Mouse (Mus musculus) liver, embryonic 16.5 days (tissue): ENCODE results near the gene Hspb2. TPM values are rescaled to one million over a fixed set of nuclear protein-coding genes. Genes with fewer than 3 reads are reported as not detected.

Experiments used
- ATAC-seq: fragments of 200-750 bp; cut with Nextera tagmentation; 2 replicates; pipeline ENCODE4 v1.8.0; 2017; ENCODE audit warnings: low read depth, mild to moderate bottlenecking, moderate number of reproducible peaks, moderate library complexity
- H3K27ac ChIP-seq: fragments of 300-500 bp; sonication (generic); 2 replicates; pipeline ENCODE4 v1.5.1; 2014; ENCODE audit warnings: mild to moderate bottlenecking, low read length
- H3K27me3 ChIP-seq: fragments of 300-500 bp; sonication (generic); 2 replicates; pipeline ENCODE4 v1.6.1; 2014; ENCODE audit warnings: low read depth, low read length, mixed read lengths; ENCODE audit not compliant: control insufficient read depth, insufficient read depth
- H3K36me3 ChIP-seq: fragments of 300-500 bp; sonication (generic); 2 replicates; pipeline ENCODE4 v1.6.1; 2014; ENCODE audit warnings: mild to moderate bottlenecking; ENCODE audit not compliant: control insufficient read depth, insufficient read depth
- H3K4me1 ChIP-seq: fragments of 300-500 bp; sonication (generic); 2 replicates; pipeline ENCODE4 v1.6.1; 2014; ENCODE audit warnings: low read depth, low read length, mixed read lengths; ENCODE audit not compliant: control insufficient read depth
- H3K4me2 ChIP-seq: fragments of 300-500 bp; sonication (generic); 2 replicates; pipeline ENCODE4 v1.6.1; 2014; ENCODE audit warnings: low read depth, low read length, mixed read lengths
- H3K4me3 ChIP-seq: fragments of 300-500 bp; sonication (generic); 2 replicates; pipeline ENCODE4 v1.5.1; 2014; ENCODE audit warnings: low read depth, mild to moderate bottlenecking, low read length
- H3K9ac ChIP-seq: fragments of 300-500 bp; sonication (generic); 2 replicates; pipeline ENCODE4 v1.6.1; 2014; ENCODE audit warnings: low read depth, low read length
- H3K9me3 ChIP-seq: fragments of 300-500 bp; sonication (generic); replicated peaks from 2 replicates; pipeline ENCODE4 v1.6.1; 2016; ENCODE audit warnings: low read length; ENCODE audit not compliant: control insufficient read depth
- WGBS: fragments of 180-500 bp; shearing (Covaris S2); extraction: QIAGEN DNeasy Blood & Tissue Kit; methylation state at CpG from one replicate; pipeline ENCODE4 v1.1.7; 2014; ENCODE audit not compliant: insufficient replicate concordance; 5-methylcytosine and 5-hydroxymethylcytosine counted together
- polyA plus RNA-seq: library from polyadenylated mRNA; unstranded; fragments of >200 nt; fragmentation: Nextera tagmentation; extraction: Ambion mirVana; gene quantifications from 2 replicates; pipeline ENCODE4 v1.2.1, GENCODE M21; 2015

The Hspb2 gene
- polyA plus RNA-seq, 1 experiment from 2014 or later: 2.7 TPM

DNA sequence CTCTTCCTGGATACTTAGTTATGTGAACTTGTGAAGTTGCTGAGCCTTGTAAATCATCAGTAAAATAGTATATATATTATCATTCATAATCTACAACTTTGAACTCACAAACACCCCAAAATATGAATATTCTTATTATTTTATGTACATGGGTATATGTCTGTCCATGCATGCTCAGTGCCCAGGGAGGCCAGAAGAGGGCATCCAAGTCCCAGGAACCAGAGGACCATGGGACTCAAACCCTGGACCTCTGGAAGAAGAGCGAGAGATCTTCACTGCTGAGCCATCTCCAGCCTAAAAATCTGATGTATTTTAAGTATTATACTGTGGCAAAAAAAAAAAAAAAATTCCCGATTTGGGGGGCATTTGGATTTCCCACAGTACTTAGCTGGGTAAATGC is 43.0 kb downstream of the Hspb2 start:
- ATAC-seq: no peak
- Histone ChIP-seq H3K27me3 (no peaks in the 10 kb centered on the region), H3K9me3 (no peaks in the 10 kb centered on the region), H3K36me3 (no peaks in the 10 kb centered on the region), H3K9ac (no peak overlapping the region), H3K4me2 (no peak overlapping the region), H3K27ac (no peak overlapping the region), H3K4me3 (no peak overlapping the region), H3K4me1 (peaks cover 3% of the 10 kb centered on the region)
- WGBS: 12% methylated on average over 2 of the region's 2 CpGs

DNA sequence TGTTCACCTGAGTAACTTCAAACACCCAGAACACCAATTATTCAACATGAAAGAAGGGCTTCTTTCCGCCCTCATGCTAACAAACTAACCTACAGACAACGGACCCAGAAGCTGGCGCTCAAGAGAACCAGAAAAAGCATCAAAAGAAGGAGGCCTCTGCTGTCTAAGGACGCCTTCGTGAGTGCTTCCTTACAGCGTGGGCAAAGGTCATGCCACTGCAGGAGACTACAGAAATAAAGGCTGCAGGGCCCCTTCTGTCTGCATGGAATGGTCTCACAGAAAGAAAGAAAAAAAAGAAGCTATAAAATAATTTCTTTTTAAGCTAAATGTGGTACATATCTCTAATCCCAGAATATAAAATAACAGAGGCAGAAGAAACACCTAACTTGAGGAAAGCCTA is 47.2 kb downstream of the Hspb2 start:
- H3K27me3 ChIP-seq: peaks cover 13% of the 10 kb centered on the region
- H3K4me1 ChIP-seq: peaks cover 5% of the 10 kb centered on the region
- no peaks in the 10 kb centered on the region for H3K9me3 ChIP-seq
- no peak overlapping the region for H3K4me3 ChIP-seq
- ATAC-seq: no peak
- H3K36me3 ChIP-seq: no peaks in the 10 kb centered on the region
- no peak overlapping the region for H3K4me2 ChIP-seq
- H3K9ac ChIP-seq: no peak overlapping the region
- H3K27ac ChIP-seq: no peak overlapping the region
- 61% methylated on average over 6 of the region's 6 CpGs for WGBS

Other genes starting within 250 kb of the Hspb2 start
- gene Pts, start 223.6 kb downstream of the Hspb2 start, polyA plus RNA-seq: 30.1 and 30.5 TPM in 2 replicates
- gene Il18, start 197.5 kb downstream of the Hspb2 start, polyA plus RNA-seq: 12.0 and 13.3 TPM in 2 replicates
- gene Bco2, start 197.2 kb downstream of the Hspb2 start, polyA plus RNA-seq: 0.50 and 0.87 TPM in 2 replicates
- gene Tex12, start 191.0 kb downstream of the Hspb2 start, polyA plus RNA-seq: not detected in 2 replicates
- 308 and 319 TPM in 2 replicates for gene Sdhd, start 148.5 kb downstream of the Hspb2 start, polyA plus RNA-seq
- gene Timm8b, start 148.4 kb downstream of the Hspb2 start, polyA plus RNA-seq: 141 and 164 TPM in 2 replicates
- 0.55 and 0.90 TPM in 2 replicates for gene Pih1d2, start 135.0 kb downstream of the Hspb2 start, polyA plus RNA-seq
- gene Nkapd1, start 134.9 kb downstream of the Hspb2 start, polyA plus RNA-seq: 5.8 and 5.9 TPM in 2 replicates
- gene Dlat, start 92.6 kb downstream of the Hspb2 start, polyA plus RNA-seq: 21.6 and 22.5 TPM in 2 replicates
- gene Dixdc1, start 12.8 kb downstream of the Hspb2 start, polyA plus RNA-seq: 2.2 and 2.7 TPM in 2 replicates
- 4.6 and 5.2 TPM in 2 replicates for gene 2310030G06Rik, start 5.8 kb downstream of the Hspb2 start, polyA plus RNA-seq
- gene Cryab, start 1.0 kb downstream of the Hspb2 start, polyA plus RNA-seq: 9.9 and 16.1 TPM in 2 replicates
- gene Fdxacb1, start 15.9 kb upstream of the Hspb2 start, polyA plus RNA-seq: 7.8 and 7.9 TPM in 2 replicates
- gene Alg9, start 22.7 kb upstream of the Hspb2 start, polyA plus RNA-seq: 12.6 and 13.2 TPM in 2 replicates
- gene 1110032A03Rik, start 23.2 kb upstream of the Hspb2 start, polyA plus RNA-seq: 19.6 and 22.6 TPM in 2 replicates
- gene Ppp2r1b, start 92.9 kb upstream of the Hspb2 start, polyA plus RNA-seq: 59.4 and 63.0 TPM in 2 replicates